Mouse (Mus musculus): ENCODE data around the gene Atf6b. TPM values are rescaled to one million over a fixed set of nuclear protein-coding genes. Genes with fewer than 3 reads are reported as not detected.

Atf6b gene
- total and polyA plus RNA-seq, 3 experiments = 18.9 to 59.6 (median 34.3) TPM

DNA sequence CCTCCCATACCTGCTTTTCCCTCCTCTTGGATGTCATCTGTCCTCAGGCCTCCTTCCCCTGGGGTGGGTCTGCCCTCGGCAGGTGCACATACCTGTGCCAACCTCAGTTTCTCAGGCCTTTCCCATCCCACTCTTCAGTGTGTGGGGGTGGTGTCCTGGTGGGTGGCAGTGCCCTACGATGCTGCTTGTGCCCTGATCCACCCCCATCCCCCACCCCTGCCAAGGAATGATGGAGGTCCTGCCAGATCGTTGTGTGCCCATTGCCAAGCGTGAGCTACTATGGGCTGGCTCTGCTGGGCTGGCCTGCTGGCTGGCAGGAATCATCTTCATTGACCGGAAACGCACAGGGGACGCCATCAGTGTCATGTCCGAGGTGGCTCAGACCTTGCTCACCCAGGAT, 35.9 kb upstream of the Atf6b start:
- TF ChIP-seq CTCF (conservative IDR thresholded peaks at IDR 0.05 in 1 of 2, IDR thresholded peaks at IDR 0.05 in 1 of 2; ENCODE audit: low read depth in 2 of 2, low read length in 2 of 2) (no peak), UBTF (IDR thresholded peaks at IDR 0.05; ENCODE audit: low read depth, low read length) (no peak), HCFC1 (IDR thresholded peaks at IDR 0.05; ENCODE audit: low read depth, low read length) (no peak), MAFK (IDR thresholded peaks at IDR 0.05; ENCODE audit: insufficient replicate concordance, low read length) (no peak), USF1 (IDR thresholded peaks at IDR 0.05; ENCODE audit: low read depth, low read length) (no peak), TBP (conservative IDR thresholded peaks at IDR 0.05; ENCODE audit: low read depth, low read length) (no peak), JUN (IDR thresholded peaks at IDR 0.05; ENCODE audit: insufficient read depth, low read depth, low read length) (no peak), MAX (IDR thresholded peaks at IDR 0.05; ENCODE audit: low read length) (no peak), BHLHE40 (IDR thresholded peaks at IDR 0.05; ENCODE audit: low read depth, low read length) (no peak), IRF4 (IDR thresholded peaks at IDR 0.05; ENCODE audit: low read depth, low read length) (no peak), PAX5 (IDR thresholded peaks at IDR 0.05; ENCODE audit: low read length) (no peak)
- Histone ChIP-seq H3K36me3 (replicated peaks in 1 of 2; ENCODE audit: control insufficient read depth in 1 of 2, insufficient read depth in 1 of 2, low read length in 1 of 2) (peaks cover 39 to 82% of the 10 kb centered on the region in 2 experiments), H3K27me3 (replicated peaks) (no peaks in the 10 kb centered on the region), H3K4me1 (ENCODE audit: control insufficient read depth in 1 of 2, insufficient read depth in 2 of 2) (peaks cover 9 to 26% of the 10 kb centered on the region in 2 experiments), H3K9me3 (replicated peaks; ENCODE audit: low read length) (no peaks in the 10 kb centered on the region), H3K4me3 (replicated peaks in 1 of 3; ENCODE audit: low read depth in 2 of 3, low read length in 2 of 3, poor library complexity in 1 of 3) (no peak overlapping the region), H3K79me2 (replicated peaks; ENCODE audit: control insufficient read depth, extremely low read depth, insufficient read depth, poor library complexity, severe bottlenecking) (peaks cover 5% of the 10 kb centered on the region), H3K4me2 (ENCODE audit: insufficient read depth, low read depth, poor library complexity, severe bottlenecking) (no peak overlapping the region), H3K9ac (ENCODE audit: insufficient read depth, low read depth) (no peak overlapping the region), H3K27ac (ENCODE audit: insufficient read depth, low read depth) (no peak overlapping the region)
- no peak for DNase-seq (ENCODE audit: extremely low read depth)
- dilution Hi-C loops (cut with MboI; ENCODE audit: extremely low pct_ligation_motif_present, extremely low pct_unique_long_range_greater_than_20kb, low sequenced_read_pairs) = no loop called here
- in situ Hi-C loops (cut with MboI; ENCODE audit: low pct_ligation_motif_present, low pct_unique_long_range_greater_than_20kb, low sequenced_read_pairs) = no loop called here

GRCm38 (mm10) chr17:34613054-34613645, 33.8 kb upstream of the Atf6b start:
- dilution Hi-C loops (cut with MboI; ENCODE audit: extremely low pct_ligation_motif_present, extremely low pct_unique_long_range_greater_than_20kb, low sequenced_read_pairs) (no loop called here), in situ Hi-C loops (cut with MboI; ENCODE audit: low pct_ligation_motif_present, low pct_unique_long_range_greater_than_20kb, low sequenced_read_pairs) (no loop called here)
- no peak for TF ChIP-seq MAFK (IDR thresholded peaks at IDR 0.05; ENCODE audit: insufficient replicate concordance, low read length)
- no peak for TF ChIP-seq SMC3 (IDR thresholded peaks at IDR 0.05; ENCODE audit: low read depth, low read length)
- no peak for TF ChIP-seq USF1 (IDR thresholded peaks at IDR 0.05; ENCODE audit: low read depth, low read length)
- TF ChIP-seq CHD1 (IDR thresholded peaks at IDR 0.05; ENCODE audit: low read depth, low read length) = no peak
- TF ChIP-seq IRF4 (IDR thresholded peaks at IDR 0.05; ENCODE audit: low read depth, low read length) = no peak
- Histone ChIP-seq H3K4me1 (ENCODE audit: control insufficient read depth in 1 of 2, insufficient read depth in 2 of 2) (peaks cover 2 to 9% of the 10 kb centered on the region in 2 experiments; a peak in 2 of 4 replicates), H3K4me3 (replicated peaks in 1 of 3; ENCODE audit: low read depth in 2 of 3, low read length in 2 of 3, poor library complexity in 1 of 3) (no peak overlapping the region), H3K36me3 (replicated peaks in 1 of 2; ENCODE audit: control insufficient read depth in 1 of 2, insufficient read depth in 1 of 2, low read length in 1 of 2) (peaks cover 39 to 73% of the 10 kb centered on the region in 2 experiments), H3K27me3 (replicated peaks) (no peaks in the 10 kb centered on the region), H3K27ac (ENCODE audit: insufficient read depth, low read depth) (no peak overlapping the region), H3K79me2 (replicated peaks; ENCODE audit: control insufficient read depth, extremely low read depth, insufficient read depth, poor library complexity, severe bottlenecking) (no peaks in the 10 kb centered on the region), H3K9ac (ENCODE audit: insufficient read depth, low read depth) (no peak overlapping the region), H3K9me3 (replicated peaks; ENCODE audit: low read length) (no peaks in the 10 kb centered on the region), H3K4me2 (ENCODE audit: insufficient read depth, low read depth, poor library complexity, severe bottlenecking) (no peak overlapping the region)
- DNase-seq (ENCODE audit: extremely low read depth) = no peak

GRCm38 (mm10) chr17:34613830-34614229, 33.1 kb upstream of the Atf6b start:
- Histone ChIP-seq H3K9me3 (replicated peaks; ENCODE audit: low read length) (no peaks in the 10 kb centered on the region), H3K4me2 (ENCODE audit: insufficient read depth, low read depth, poor library complexity, severe bottlenecking) (no peak overlapping the region), H3K9ac (ENCODE audit: insufficient read depth, low read depth) (no peak overlapping the region), H3K27ac (ENCODE audit: insufficient read depth, low read depth) (no peak overlapping the region), H3K79me2 (replicated peaks; ENCODE audit: control insufficient read depth, extremely low read depth, insufficient read depth, poor library complexity, severe bottlenecking) (no peaks in the 10 kb centered on the region), H3K4me3 (replicated peaks in 1 of 3; ENCODE audit: low read depth in 2 of 3, low read length in 2 of 3, poor library complexity in 1 of 3) (no peak overlapping the region), H3K27me3 (replicated peaks) (no peaks in the 10 kb centered on the region), H3K36me3 (replicated peaks in 1 of 2; ENCODE audit: control insufficient read depth in 1 of 2, insufficient read depth in 1 of 2, low read length in 1 of 2) (peaks cover 39 to 66% of the 10 kb centered on the region in 2 experiments), H3K4me1 (ENCODE audit: control insufficient read depth in 1 of 2, insufficient read depth in 2 of 2) (peaks cover 0 to 2% of the 10 kb centered on the region in 2 experiments; a peak in 1 of 4 replicates)
- in situ Hi-C loops (cut with MboI; ENCODE audit: low pct_ligation_motif_present, low pct_unique_long_range_greater_than_20kb, low sequenced_read_pairs) = no loop called here
- TF ChIP-seq ZKSCAN1 (IDR thresholded peaks at IDR 0.05; ENCODE audit: borderline replicate concordance, low read depth, low read length) = no peak
- TF ChIP-seq BHLHE40 (IDR thresholded peaks at IDR 0.05; ENCODE audit: low read depth, low read length) = no peak
- TF ChIP-seq NRF1 (IDR thresholded peaks at IDR 0.05; ENCODE audit: low read depth, low read length) = no peak
- TF ChIP-seq USF2 (conservative IDR thresholded peaks at IDR 0.05; ENCODE audit: low read depth, low read length) = no peak
- no peak for TF ChIP-seq JUN (IDR thresholded peaks at IDR 0.05; ENCODE audit: insufficient read depth, low read depth, low read length)
- no peak for TF ChIP-seq GABPA (IDR thresholded peaks at IDR 0.05; ENCODE audit: insufficient replicate concordance, low read depth, low read length)
- no peak for TF ChIP-seq MYC (IDR thresholded peaks at IDR 0.05; ENCODE audit: low read depth, low read length)
- no peak for TF ChIP-seq EP300 (IDR thresholded peaks at IDR 0.05; ENCODE audit: low read length)
- no peak for TF ChIP-seq CTCF (conservative IDR thresholded peaks at IDR 0.05 in 1 of 2, IDR thresholded peaks at IDR 0.05 in 1 of 2; ENCODE audit: low read depth in 2 of 2, low read length in 2 of 2)
- no peak for TF ChIP-seq TCF12 (IDR thresholded peaks at IDR 0.05; ENCODE audit: low read depth, low read length)
- no peak for TF ChIP-seq POLR2A (IDR thresholded peaks at IDR 0.05; ENCODE audit: low read depth, low read length)
- TF ChIP-seq RCOR1 (conservative IDR thresholded peaks at IDR 0.05; ENCODE audit: low read depth, low read length) = no peak
- no peak for TF ChIP-seq PAX5 (IDR thresholded peaks at IDR 0.05; ENCODE audit: low read length)
- no peak for DNase-seq (ENCODE audit: extremely low read depth)
- dilution Hi-C loops (cut with MboI; ENCODE audit: extremely low pct_ligation_motif_present, extremely low pct_unique_long_range_greater_than_20kb, low sequenced_read_pairs) = no loop called here

Data from CH12.LX (cell line).